Mouse (Mus musculus) embryonic facial prominence, embryonic 14.5 days (tissue): ENCODE measurements at regions not wholly inside any gene's neighbourhood (a gene's known extent, or its start where the extent isn't known, plus 50 kb on each side); places are given as distances from the start of the nearest gene placed in this dataset.

Experiments
- ATAC-seq: fragments of 200-750 bp; cut with Nextera tagmentation; 2 replicates; pipeline ENCODE4 v1.8.0; 2017; ENCODE audit warnings: low read depth, moderate number of reproducible peaks, moderate TSS enrichment
- DNase-seq: peaks from one replicate; pipeline ENCODE4 v3.0.0-alpha.2; 2015; ENCODE audit warnings: low spot score
- H3K27ac ChIP-seq: fragments of 300-500 bp; sonication (generic); replicated peaks from 2 replicates; pipeline ENCODE4 v1.5.1; 2014; ENCODE audit warnings: low read depth, mild to moderate bottlenecking, low read length, moderate library complexity
- H3K27me3 ChIP-seq: fragments of 300-500 bp; sonication (generic); replicated peaks from 2 replicates; pipeline ENCODE4 v1.6.1; 2014; ENCODE audit warnings: low read length; ENCODE audit not compliant: control insufficient read depth, insufficient read depth
- H3K36me3 ChIP-seq: fragments of 300-500 bp; sonication (generic); 2 replicates; pipeline ENCODE4 v1.6.1; 2014; ENCODE audit warnings: low read length, mixed read lengths; ENCODE audit not compliant: control insufficient read depth, insufficient read depth
- H3K4me1 ChIP-seq: fragments of 300-500 bp; sonication (generic); 2 replicates; pipeline ENCODE4 v1.6.1; 2014; ENCODE audit warnings: antibody characterized with exemption, low read length; ENCODE audit not compliant: control insufficient read depth, insufficient read depth
- H3K4me2 ChIP-seq: fragments of 300-500 bp; sonication (generic); 2 replicates; pipeline ENCODE4 v1.6.1; 2014; ENCODE audit warnings: low read depth, mild to moderate bottlenecking, low read length, moderate library complexity, mixed read lengths
- H3K4me3 ChIP-seq: fragments of 300-500 bp; sonication (generic); 2 replicates; pipeline ENCODE4 v1.5.1; 2014; ENCODE audit warnings: low read depth, mild to moderate bottlenecking, low read length
- H3K9ac ChIP-seq: fragments of 300-500 bp; sonication (generic); 2 replicates; pipeline ENCODE4 v1.6.1; 2014; ENCODE audit warnings: low read depth, mild to moderate bottlenecking, low read length, moderate library complexity, mixed read lengths
- H3K9me3 ChIP-seq: fragments of 300-500 bp; sonication (generic); 2 replicates; pipeline ENCODE4 v1.6.1; 2016; ENCODE audit warnings: low read length; ENCODE audit not compliant: control insufficient read depth
- WGBS: fragments of 180-500 bp; shearing (Covaris S2); extraction: QIAGEN DNeasy Blood & Tissue Kit; methylation state at CpG from one replicate; pipeline ENCODE4 v1.1.7; 2014; 5-methylcytosine and 5-hydroxymethylcytosine counted together

GRCm38 (mm10) chr13:102031416-102031815 lies 263.4 kb upstream of the Pik3r1 start:
- H3K36me3 ChIP-seq = no peaks in the 10 kb centered on the region
- WGBS = 41% methylated on average over 4 of the region's 4 CpGs
- H3K4me1 ChIP-seq = peaks cover 3% of the 10 kb centered on the region; the same call in 1 of the 2 replicates

GRCm38 (mm10) chr13:102034484-102034883 lies 266.5 kb upstream of the Pik3r1 start:
- 48% methylated on average over 4 of the region's 4 CpGs for WGBS
- H3K9me3 ChIP-seq = no peaks in the 10 kb centered on the region
- no peak overlapping the region for H3K27ac ChIP-seq
- DNase-seq = no peak
- H3K4me2 ChIP-seq = no peak overlapping the region
- H3K9ac ChIP-seq = no peak overlapping the region
- no peaks in the 10 kb centered on the region for H3K27me3 ChIP-seq
- no peaks in the 10 kb centered on the region for H3K4me1 ChIP-seq
- no peaks in the 10 kb centered on the region for H3K36me3 ChIP-seq
- H3K4me3 ChIP-seq = no peak overlapping the region
- no peak for ATAC-seq

More at GRCm38 (mm10) chr13:102031416-102031815, 263.4 kb upstream of the Pik3r1 start:
- Histone ChIP-seq H3K4me2 (no peak overlapping the region), H3K27ac (no peak overlapping the region), H3K4me3 (no peak overlapping the region), H3K9me3 (no peaks in the 10 kb centered on the region), H3K27me3 (no peaks in the 10 kb centered on the region), H3K9ac (no peak overlapping the region)
- no peak for ATAC-seq
- no peak for DNase-seq

- H3K9me3 ChIP-seq = no peaks in the 10 kb centered on the region
- no peaks in the 10 kb centered on the region for H3K36me3 ChIP-seq
- H3K9ac ChIP-seq = no peak overlapping the region
- no peak overlapping the region for H3K27ac ChIP-seq
- DNase-seq (no peak), ATAC-seq (no peak)
- H3K4me2 ChIP-seq = no peak overlapping the region
- H3K4me1 ChIP-seq = no peaks in the 10 kb centered on the region
- H3K27me3 ChIP-seq = no peaks in the 10 kb centered on the region
- WGBS = 80% methylated on average over 5 of the region's 5 CpGs
- H3K4me3 ChIP-seq = no peak overlapping the region
These were observed 268.0 kb upstream of the Pik3r1 start for GRCm38 (mm10) chr13:102036001-102036400.

- ATAC-seq (no peak), DNase-seq (no peak)
- Histone ChIP-seq H3K36me3 (no peaks in the 10 kb centered on the region), H3K4me3 (no peak overlapping the region), H3K4me2 (no peak overlapping the region), H3K9ac (no peak overlapping the region), H3K27ac (no peak overlapping the region), H3K27me3 (no peaks in the 10 kb centered on the region), H3K4me1 (no peaks in the 10 kb centered on the region), H3K9me3 (no peaks in the 10 kb centered on the region)
- 74% methylated on average over 7 of the region's 7 CpGs for WGBS
These were observed 269.0 kb upstream of the Pik3r1 start for GRCm38 (mm10) chr13:102036819-102037624.

GRCm38 (mm10) chr13:102060213-102060612 lies 292.2 kb upstream of the Pik3r1 start:
- Histone ChIP-seq H3K4me3 (no peak overlapping the region), H3K27ac (no peak overlapping the region), H3K9me3 (no peaks in the 10 kb centered on the region), H3K4me1 (no peaks in the 10 kb centered on the region), H3K4me2 (no peak overlapping the region), H3K9ac (no peak overlapping the region), H3K36me3 (no peaks in the 10 kb centered on the region), H3K27me3 (no peaks in the 10 kb centered on the region)
- ATAC-seq = no peak
- WGBS = 91% methylated on average over 3 of the region's 3 CpGs
- DNase-seq = no peak

- H3K27me3 ChIP-seq = no peaks in the 10 kb centered on the region
- ATAC-seq (no peak), DNase-seq (peak; percentile 11)
- no peaks in the 10 kb centered on the region for H3K36me3 ChIP-seq
- no peak overlapping the region for H3K4me2 ChIP-seq
- no peaks in the 10 kb centered on the region for H3K9me3 ChIP-seq
- no peaks in the 10 kb centered on the region for H3K4me1 ChIP-seq
- whole genome bisulfite sequencing = 64% methylated on average over 7 of the region's 7 CpGs
- no peak overlapping the region for H3K9ac ChIP-seq
- H3K4me3 ChIP-seq = no peak overlapping the region
- no peak overlapping the region for H3K27ac ChIP-seq
These were observed 296.7 kb upstream of the Pik3r1 start for GRCm38 (mm10) chr13:102064590-102065273.

- no peaks in the 10 kb centered on the region for H3K9me3 ChIP-seq
- DNase-seq (no peak), ATAC-seq (no peak)
- H3K27me3 ChIP-seq = no peaks in the 10 kb centered on the region
- no peaks in the 10 kb centered on the region for H3K4me1 ChIP-seq
- no peak overlapping the region for H3K4me2 ChIP-seq
- no peak overlapping the region for H3K4me3 ChIP-seq
- no peak overlapping the region for H3K27ac ChIP-seq
- H3K36me3 ChIP-seq = no peaks in the 10 kb centered on the region
- 84% methylated on average over 5 of the region's 5 CpGs for WGBS
- no peak overlapping the region for H3K9ac ChIP-seq
These were observed 297.2 kb upstream of the Pik3r1 start for GRCm38 (mm10) chr13:102065274-102065640.

DNA sequence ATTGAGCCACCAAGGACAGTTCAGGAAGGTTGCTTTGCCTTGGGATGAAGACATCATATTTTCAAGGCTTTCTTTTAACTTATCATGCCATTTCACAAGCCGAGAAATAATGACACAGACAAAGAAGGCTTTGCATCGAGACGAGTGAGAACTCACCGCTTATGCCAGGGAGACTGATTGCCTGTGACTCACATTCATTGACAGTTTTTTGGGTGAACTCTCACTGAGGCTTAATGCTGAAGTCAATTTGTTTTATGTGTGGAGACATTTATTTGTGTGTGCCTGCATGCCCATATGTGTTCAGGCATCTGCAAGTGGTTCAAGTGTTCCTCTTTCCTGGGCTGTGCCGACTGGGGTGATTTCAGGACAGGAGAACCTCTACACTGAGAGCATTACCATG lies 297.8 kb upstream of the Pik3r1 start:
- Histone ChIP-seq H3K9ac (no peak overlapping the region), H3K36me3 (no peaks in the 10 kb centered on the region), H3K27ac (no peak overlapping the region), H3K9me3 (no peaks in the 10 kb centered on the region), H3K4me2 (no peak overlapping the region), H3K4me1 (no peaks in the 10 kb centered on the region), H3K27me3 (no peaks in the 10 kb centered on the region), H3K4me3 (no peak overlapping the region)
- 79% methylated on average over 5 of the region's 5 CpGs for WGBS
- DNase-seq (no peak), ATAC-seq (no peak)
